Mouse (Mus musculus) neural tube, embryonic 14.5 days (tissue): Measurements from ENCODE around the gene Wdr4. TPM values are rescaled to one million over a fixed set of nuclear protein-coding genes. Genes with fewer than 3 reads are reported as not detected.

Source experiments
- ATAC-seq: fragments of 200-750 bp; cut with Nextera tagmentation; 2 replicates; pipeline ENCODE4 v1.8.0; 2017; ENCODE audit warnings: low read depth, mild to moderate bottlenecking, moderate TSS enrichment, moderate library complexity
- H3K27ac ChIP-seq: fragments of 300-500 bp; sonication (generic); 2 replicates; pipeline ENCODE4 v1.5.1; 2014; ENCODE audit warnings: low read depth, mild to moderate bottlenecking, control low read depth, low read length, moderate library complexity, mixed read lengths
- H3K27me3 ChIP-seq: fragments of 300-500 bp; sonication (generic); 2 replicates; pipeline ENCODE4 v1.6.1; 2014; ENCODE audit warnings: low read length; ENCODE audit not compliant: control insufficient read depth, insufficient read depth
- H3K36me3 ChIP-seq: fragments of 300-500 bp; sonication (generic); 2 replicates; pipeline ENCODE4 v1.6.1; 2014; ENCODE audit warnings: low read length, mixed read lengths; ENCODE audit not compliant: control insufficient read depth, insufficient read depth
- H3K4me1 ChIP-seq: fragments of 300-500 bp; sonication (generic); 2 replicates; pipeline ENCODE4 v1.6.1; 2014; ENCODE audit warnings: low read length; ENCODE audit not compliant: control insufficient read depth, insufficient read depth
- H3K4me2 ChIP-seq: fragments of 300-500 bp; sonication (generic); 2 replicates; pipeline ENCODE4 v1.6.1; 2014; ENCODE audit warnings: mild to moderate bottlenecking, low read depth, low read length, control low read depth
- H3K4me3 ChIP-seq: fragments of 300-500 bp; sonication (generic); 2 replicates; pipeline ENCODE4 v1.5.1; 2014; ENCODE audit warnings: low read depth, low read length, control low read depth, mixed read lengths
- H3K9ac ChIP-seq: fragments of 300-500 bp; sonication (generic); replicated peaks from 2 replicates; pipeline ENCODE4 v1.6.1; 2014; ENCODE audit warnings: low read depth, mild to moderate bottlenecking, control low read depth, low read length, mixed read lengths
- H3K9me3 ChIP-seq: fragments of 300-500 bp; sonication (generic); 2 replicates; pipeline ENCODE4 v1.6.1; 2016; ENCODE audit warnings: low read length; ENCODE audit not compliant: control insufficient read depth
- WGBS: fragments of 180-500 bp; shearing (Covaris S2); extraction: QIAGEN DNeasy Blood & Tissue Kit; methylation state at CpG from one replicate; pipeline ENCODE4 v1.1.7; 2014; 5-methylcytosine and 5-hydroxymethylcytosine counted together
- polyA plus RNA-seq: library from polyadenylated mRNA; unstranded; fragments of >200 nt; fragmentation: Nextera tagmentation; extraction: Ambion mirVana; gene quantifications from 2 replicates; pipeline ENCODE4 v1.2.1, GENCODE M21; 2014

The Wdr4 gene
- polyA plus RNA-seq, 1 experiment from 2014 or later, result 29.9 TPM

GRCm38 (mm10) chr17:31492416-31492815 is 27.4 kb downstream of the Wdr4 start:
- Histone ChIP-seq H3K4me1 (no peaks in the 10 kb centered on the region), H3K4me3 (no peak overlapping the region), H3K27ac (no peak overlapping the region), H3K9me3 (no peaks in the 10 kb centered on the region), H3K9ac (no peak overlapping the region), H3K27me3 (no peaks in the 10 kb centered on the region), H3K36me3 (peaks cover 15% of the 10 kb centered on the region; the same call in 1 of the 2 replicates), H3K4me2 (no peak overlapping the region)
- peak; percentile 69; the same call in 1 of the 2 replicates for ATAC-seq
- 3% methylated on average over 2 of the region's 2 CpGs for WGBS

GRCm38 (mm10) chr17:31491355-31491754 is 28.4 kb downstream of the Wdr4 start:
- Histone ChIP-seq H3K9ac (no peak overlapping the region), H3K9me3 (no peaks in the 10 kb centered on the region), H3K36me3 (peaks cover 7% of the 10 kb centered on the region; the same call in 1 of the 2 replicates), H3K4me3 (no peak overlapping the region), H3K4me1 (no peaks in the 10 kb centered on the region), H3K27ac (no peak overlapping the region), H3K4me2 (no peak overlapping the region), H3K27me3 (no peaks in the 10 kb centered on the region)
- ATAC-seq, result no peak

- no peak for ATAC-seq
- no peaks in the 10 kb centered on the region for H3K9me3 ChIP-seq
- 24% methylated on average over 6 of the region's 6 CpGs for WGBS
- no peaks in the 10 kb centered on the region for H3K36me3 ChIP-seq
- no peak overlapping the region for H3K9ac ChIP-seq
- H3K4me1 ChIP-seq, result no peaks in the 10 kb centered on the region
- 0 out of 2 replicates have a peak overlapping the region, but pooled peaks have one; percentile 28 for H3K27ac ChIP-seq
- H3K4me3 ChIP-seq, result no peak overlapping the region
- H3K27me3 ChIP-seq, result no peaks in the 10 kb centered on the region
- H3K4me2 ChIP-seq, result no peak overlapping the region
These were observed 32.2 kb downstream of the Wdr4 start for GRCm38 (mm10) chr17:31487433-31488060.

- Histone ChIP-seq H3K9me3 (no peaks in the 10 kb centered on the region), H3K27me3 (no peaks in the 10 kb centered on the region), H3K9ac (no peak overlapping the region), H3K4me2 (no peak overlapping the region), H3K27ac (no peak overlapping the region), H3K36me3 (no peaks in the 10 kb centered on the region), H3K4me3 (no peak overlapping the region), H3K4me1 (no peaks in the 10 kb centered on the region)
- no peak for ATAC-seq
- 47% methylated on average over 10 of the region's 10 CpGs for WGBS
These were observed 33.1 kb downstream of the Wdr4 start for GRCm38 (mm10) chr17:31486616-31487198.

GRCm38 (mm10) chr17:31479108-31479844 is 40.5 kb downstream of the Wdr4 start:
- ATAC-seq, result no peak
- no peak overlapping the region for H3K4me2 ChIP-seq
- no peak overlapping the region for H3K4me3 ChIP-seq
- 61% methylated on average over 11 of the region's 11 CpGs for WGBS
- H3K27ac ChIP-seq, result no peak overlapping the region
- H3K9ac ChIP-seq, result no peak overlapping the region
- H3K27me3 ChIP-seq, result no peaks in the 10 kb centered on the region
- no peaks in the 10 kb centered on the region for H3K9me3 ChIP-seq
- no peaks in the 10 kb centered on the region; the same call in 1 of the 2 replicates for H3K36me3 ChIP-seq
- H3K4me1 ChIP-seq, result no peaks in the 10 kb centered on the region

GRCm38 (mm10) chr17:31478606-31479005 is 41.2 kb downstream of the Wdr4 start:
- Histone ChIP-seq H3K4me1 (no peaks in the 10 kb centered on the region), H3K4me2 (no peak overlapping the region), H3K9ac (no peak overlapping the region), H3K9me3 (no peaks in the 10 kb centered on the region), H3K36me3 (no peaks in the 10 kb centered on the region; the same call in 1 of the 2 replicates), H3K4me3 (no peak overlapping the region), H3K27me3 (no peaks in the 10 kb centered on the region), H3K27ac (no peak overlapping the region)
- WGBS, result 70% methylated on average over 7 of the region's 7 CpGs
- ATAC-seq, result no peak

GRCm38 (mm10) chr17:31474388-31474787 is 45.4 kb downstream of the Wdr4 start:
- H3K9me3 ChIP-seq, result no peaks in the 10 kb centered on the region
- no peak overlapping the region for H3K4me2 ChIP-seq
- ATAC-seq, result no peak
- H3K36me3 ChIP-seq, result peaks cover 8% of the 10 kb centered on the region
- H3K27ac ChIP-seq, result no peak overlapping the region
- no peak overlapping the region for H3K4me3 ChIP-seq
- WGBS, result 90% methylated on average over 6 of the region's 6 CpGs
- H3K27me3 ChIP-seq, result no peaks in the 10 kb centered on the region
- H3K4me1 ChIP-seq, result peaks cover 6% of the 10 kb centered on the region
- H3K9ac ChIP-seq, result no peak overlapping the region

- Histone ChIP-seq H3K4me1 (peaks cover 6% of the 10 kb centered on the region), H3K9ac (no peak overlapping the region), H3K4me2 (no peak overlapping the region), H3K27me3 (no peaks in the 10 kb centered on the region), H3K9me3 (no peaks in the 10 kb centered on the region), H3K27ac (no peak overlapping the region), H3K4me3 (no peak overlapping the region), H3K36me3 (peaks cover 20% of the 10 kb centered on the region)
- peak; percentile 73 for ATAC-seq
- 29% methylated on average over 5 of the region's 5 CpGs for WGBS
These were observed 48.9 kb downstream of the Wdr4 start for GRCm38 (mm10) chr17:31470766-31471418.
